Mouse (Mus musculus): ENCODE measurements around the gene Gse1. TPM values are rescaled to one million over a fixed set of nuclear protein-coding genes. Genes with fewer than 3 reads are reported as not detected.
A peak's percentile ranks its signal among the peaks of the same experiment; 100 is the strongest.

Gene Gse1
- total RNA-seq, 1 experiment: 21.4 TPM

- Histone ChIP-seq H3K9me3 (ENCODE audit: control insufficient read depth, insufficient read depth, low read depth, low read length) (no peaks in the 10 kb centered on the region), H3K4me3 (ENCODE audit: insufficient read depth in 1 of 2, low read depth in 1 of 2, low read length in 2 of 2, poor library complexity in 1 of 2, severe bottlenecking in 1 of 2) (no peak overlapping the region), H3K4me1 (ENCODE audit: control insufficient read depth in 2 of 2, insufficient read depth in 2 of 2, low read length in 2 of 2, poor library complexity in 1 of 2) (peaks cover 2 to 40% of the 10 kb centered on the region in 2 experiments; a peak in 2 of 4 replicates), H3K27ac (ENCODE audit: insufficient read depth, low read depth, low read length, poor library complexity, severe bottlenecking) (no peak overlapping the region), H3K36me3 (ENCODE audit: control insufficient read depth, insufficient read depth, low read length, poor library complexity, severe bottlenecking) (no peaks in the 10 kb centered on the region), H3K9ac (ENCODE audit: insufficient read depth, low read depth, low read length, poor library complexity, severe bottlenecking) (no peak overlapping the region)
- in situ Hi-C loops (cut with MboI; ENCODE audit: low sequenced_read_pairs in 2 of 2, unreplicated experiment in 2 of 2): no loop called here
- DNase-seq (ENCODE audit: low read depth, low spot score): no peak
- TF ChIP-seq HCFC1 (IDR thresholded peaks at IDR 0.05; ENCODE audit: borderline replicate concordance, insufficient read depth, low read length): no peak
- no peak for TF ChIP-seq ZC3H11A (IDR thresholded peaks at IDR 0.05; ENCODE audit: borderline replicate concordance, low read depth, low read length)
- no peak for TF ChIP-seq CHD2 (IDR thresholded peaks at IDR 0.05; ENCODE audit: low read depth, low read length)
- TF ChIP-seq ZNF384 (IDR thresholded peaks at IDR 0.05; ENCODE audit: low read depth, low read length): no peak
- no peak for TF ChIP-seq MAFK (IDR thresholded peaks at IDR 0.05; ENCODE audit: insufficient read depth, low read depth, low read length)
Measured at GRCm38 (mm10) chr8:120501426-120501825, 273.2 kb downstream of the Gse1 start.

- Histone ChIP-seq H3K36me3 (ENCODE audit: control insufficient read depth, insufficient read depth, low read length, poor library complexity, severe bottlenecking) (no peaks in the 10 kb centered on the region), H3K27ac (ENCODE audit: insufficient read depth, low read depth, low read length, poor library complexity, severe bottlenecking) (no peak overlapping the region), H3K9ac (ENCODE audit: insufficient read depth, low read depth, low read length, poor library complexity, severe bottlenecking) (no peak overlapping the region), H3K9me3 (ENCODE audit: control insufficient read depth, insufficient read depth, low read depth, low read length) (no peaks in the 10 kb centered on the region), H3K4me3 (ENCODE audit: insufficient read depth in 1 of 2, low read depth in 1 of 2, low read length in 2 of 2, poor library complexity in 1 of 2, severe bottlenecking in 1 of 2) (no peak overlapping the region), H3K4me1 (ENCODE audit: control insufficient read depth in 2 of 2, insufficient read depth in 2 of 2, low read length in 2 of 2, poor library complexity in 1 of 2) (peaks cover 2 to 41% of the 10 kb centered on the region in 2 experiments; a peak in 2 of 4 replicates)
- in situ Hi-C loops (cut with MboI; ENCODE audit: low sequenced_read_pairs in 2 of 2, unreplicated experiment in 2 of 2): no loop called here
- TF ChIP-seq ZC3H11A (IDR thresholded peaks at IDR 0.05; ENCODE audit: borderline replicate concordance, low read depth, low read length) (no peak), HCFC1 (IDR thresholded peaks at IDR 0.05; ENCODE audit: borderline replicate concordance, insufficient read depth, low read length) (no peak), ZNF384 (IDR thresholded peaks at IDR 0.05; ENCODE audit: low read depth, low read length) (no peak), CHD2 (IDR thresholded peaks at IDR 0.05; ENCODE audit: low read depth, low read length) (no peak), MAFK (IDR thresholded peaks at IDR 0.05; ENCODE audit: insufficient read depth, low read depth, low read length) (no peak)
- DNase-seq (ENCODE audit: low read depth, low spot score): no peak
Measured at GRCm38 (mm10) chr8:120502428-120502827, 274.2 kb downstream of the Gse1 start.

- H3K9me3 ChIP-seq (ENCODE audit: control insufficient read depth, insufficient read depth, low read depth, low read length): no peaks in the 10 kb centered on the region
- TF ChIP-seq HCFC1 (IDR thresholded peaks at IDR 0.05; ENCODE audit: borderline replicate concordance, insufficient read depth, low read length) (no peak), ZNF384 (IDR thresholded peaks at IDR 0.05; ENCODE audit: low read depth, low read length) (no peak), CHD2 (IDR thresholded peaks at IDR 0.05; ENCODE audit: low read depth, low read length) (no peak), ZC3H11A (IDR thresholded peaks at IDR 0.05; ENCODE audit: borderline replicate concordance, low read depth, low read length) (no peak), MAFK (IDR thresholded peaks at IDR 0.05; ENCODE audit: insufficient read depth, low read depth, low read length) (no peak)
- in situ Hi-C loops (cut with MboI; ENCODE audit: low sequenced_read_pairs in 2 of 2, unreplicated experiment in 2 of 2): no loop called here
- H3K4me1 ChIP-seq (ENCODE audit: control insufficient read depth in 2 of 2, insufficient read depth in 2 of 2, low read length in 2 of 2, poor library complexity in 1 of 2): peaks cover 5 to 38% of the 10 kb centered on the region in 2 experiments; a peak in 3 of 4 replicates
- no peak overlapping the region for H3K27ac ChIP-seq (ENCODE audit: insufficient read depth, low read depth, low read length, poor library complexity, severe bottlenecking)
- peak overlapping the region; percentile 41 to 52 for H3K4me3 ChIP-seq (ENCODE audit: insufficient read depth in 1 of 2, low read depth in 1 of 2, low read length in 2 of 2, poor library complexity in 1 of 2, severe bottlenecking in 1 of 2)
- H3K9ac ChIP-seq (ENCODE audit: insufficient read depth, low read depth, low read length, poor library complexity, severe bottlenecking): peak overlapping the region; percentile 11; the same call in 1 of the 2 replicates
- H3K36me3 ChIP-seq (ENCODE audit: control insufficient read depth, insufficient read depth, low read length, poor library complexity, severe bottlenecking): no peaks in the 10 kb centered on the region
- no peak for DNase-seq (ENCODE audit: low read depth, low spot score)
Measured at GRCm38 (mm10) chr8:120504251-120505081, 276.2 kb downstream of the Gse1 start.

GRCm38 (mm10) chr8:120505082-120505511 is 276.8 kb downstream of the Gse1 start:
- DNase-seq (ENCODE audit: low read depth, low spot score): no peak
- no peak overlapping the region for H3K27ac ChIP-seq (ENCODE audit: insufficient read depth, low read depth, low read length, poor library complexity, severe bottlenecking)
- H3K9ac ChIP-seq (ENCODE audit: insufficient read depth, low read depth, low read length, poor library complexity, severe bottlenecking): peak overlapping the region; percentile 0; the same call in 1 of the 2 replicates
- peaks cover 5 to 40% of the 10 kb centered on the region in 2 experiments; a peak in 3 of 4 replicates for H3K4me1 ChIP-seq (ENCODE audit: control insufficient read depth in 2 of 2, insufficient read depth in 2 of 2, low read length in 2 of 2, poor library complexity in 1 of 2)
- TF ChIP-seq ZNF384 (IDR thresholded peaks at IDR 0.05; ENCODE audit: low read depth, low read length) (no peak), MAFK (IDR thresholded peaks at IDR 0.05; ENCODE audit: insufficient read depth, low read depth, low read length) (no peak), ZC3H11A (IDR thresholded peaks at IDR 0.05; ENCODE audit: borderline replicate concordance, low read depth, low read length) (no peak), CHD2 (IDR thresholded peaks at IDR 0.05; ENCODE audit: low read depth, low read length) (no peak), HCFC1 (IDR thresholded peaks at IDR 0.05; ENCODE audit: borderline replicate concordance, insufficient read depth, low read length) (no peak)
- H3K9me3 ChIP-seq (ENCODE audit: control insufficient read depth, insufficient read depth, low read depth, low read length): no peaks in the 10 kb centered on the region
- H3K4me3 ChIP-seq (ENCODE audit: insufficient read depth in 1 of 2, low read depth in 1 of 2, low read length in 2 of 2, poor library complexity in 1 of 2, severe bottlenecking in 1 of 2): peak overlapping the region; percentile 41 to 52
- in situ Hi-C loops (cut with MboI; ENCODE audit: low sequenced_read_pairs in 2 of 2, unreplicated experiment in 2 of 2): no loop called here
- H3K36me3 ChIP-seq (ENCODE audit: control insufficient read depth, insufficient read depth, low read length, poor library complexity, severe bottlenecking): no peaks in the 10 kb centered on the region
